Mouse (Mus musculus) kidney, adult 2 months (tissue): Measurements from ENCODE around the gene Glrx5. TPM values are rescaled to one million over a fixed set of nuclear protein-coding genes. Genes with fewer than 3 reads are reported as not detected.
A peak's percentile ranks its signal among the peaks of the same experiment; 100 is the strongest.

Experiments used
- DNase-seq: peaks from one replicate; pipeline ENCODE4 v3.0.0; 2021
- H3K27ac ChIP-seq: fragments of 200-500 bp; 2 replicates; pipeline ENCODE4 v1.5.1; 2012; ENCODE audit warnings: low read depth, low read length, control low read depth, inconsistent platforms; ENCODE audit not compliant: insufficient read depth
- H3K27me3 ChIP-seq: fragments of 200-500 bp; replicated peaks from 2 replicates; pipeline ENCODE4 v1.6.1; 2012; ENCODE audit warnings: mild to moderate bottlenecking, moderate library complexity, low read length, inconsistent platforms; ENCODE audit not compliant: control insufficient read depth, insufficient read depth
- H3K36me3 ChIP-seq: fragments of 200-500 bp; 2 replicates; pipeline ENCODE4 v1.6.1; 2012; ENCODE audit warnings: mild to moderate bottlenecking, moderate library complexity, low read length, inconsistent platforms; ENCODE audit not compliant: control insufficient read depth, insufficient read depth
- H3K4me1 ChIP-seq: fragments of 200-500 bp; 2 replicates; pipeline ENCODE4 v1.6.1; 2011; ENCODE audit warnings: low read length; ENCODE audit not compliant: control insufficient read depth, insufficient read depth
- H3K4me3 ChIP-seq: fragments of 200-500 bp; 2 replicates; pipeline ENCODE4 v1.5.1; 2011; ENCODE audit warnings: mild to moderate bottlenecking, low read depth, low read length, control low read depth; ENCODE audit not compliant: insufficient read depth
- CTCF ChIP-seq: fragments of 200-500 bp; conservative IDR thresholded peaks from 2 replicates; pipeline ENCODE4 v1.5.1; 2011; ENCODE audit warnings: low read depth, mild to moderate bottlenecking, control low read depth, low read length, moderate library complexity, mixed read lengths; ENCODE audit not compliant: insufficient read depth, insufficient read length
- POLR2A ChIP-seq: fragments of 200-500 bp; IDR thresholded peaks from one replicate; pipeline ENCODE4 v1.6.1; 2011; ENCODE audit warnings: low read depth, low read length, control low read depth
- WGBS: fragments of 180-500 bp; shearing (Covaris S2); methylation state at CpG from one replicate; pipeline ENCODE4 v1.1.7; 2018; 5-methylcytosine and 5-hydroxymethylcytosine counted together
- polyA plus RNA-seq: library from polyadenylated mRNA; depleted of rRNA; stranded (reverse); fragments of >200 nt; gene quantifications from 2 replicates; pipeline ENCODE4 v1.2.3, GENCODE M21; 2012

Glrx5 gene
- polyA plus RNA-seq, 1 experiment = 138 TPM

DNA sequence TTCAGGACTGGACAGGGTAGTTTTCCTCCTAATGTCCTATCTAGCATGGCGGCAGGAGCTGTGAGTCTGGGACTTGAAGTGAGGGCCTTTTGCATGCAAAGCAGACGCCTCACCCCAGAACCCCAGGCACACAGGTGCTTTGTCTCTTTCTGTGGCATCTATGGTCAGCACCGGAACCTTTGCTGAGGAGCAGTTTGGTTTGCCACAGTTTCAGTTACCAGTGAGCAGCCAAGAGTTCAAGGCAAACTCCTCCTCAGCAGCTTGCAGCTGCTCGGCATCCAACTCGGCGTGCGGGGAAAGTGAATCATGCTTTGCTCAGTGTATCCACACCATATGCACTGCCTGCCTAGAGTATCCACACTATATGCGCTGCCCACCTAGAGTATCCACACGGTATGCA lies 9.7 kb upstream of the Glrx5 start:
- Histone ChIP-seq H3K27ac (no peak overlapping the region), H3K36me3 (no peaks in the 10 kb centered on the region), H3K4me3 (no peak overlapping the region), H3K27me3 (no peaks in the 10 kb centered on the region), H3K4me1 (no peaks in the 10 kb centered on the region)
- DNase-seq = no peak
- 97% methylated on average over 9 of the region's 9 CpGs for WGBS
- no peak for TF ChIP-seq CTCF

DNA sequence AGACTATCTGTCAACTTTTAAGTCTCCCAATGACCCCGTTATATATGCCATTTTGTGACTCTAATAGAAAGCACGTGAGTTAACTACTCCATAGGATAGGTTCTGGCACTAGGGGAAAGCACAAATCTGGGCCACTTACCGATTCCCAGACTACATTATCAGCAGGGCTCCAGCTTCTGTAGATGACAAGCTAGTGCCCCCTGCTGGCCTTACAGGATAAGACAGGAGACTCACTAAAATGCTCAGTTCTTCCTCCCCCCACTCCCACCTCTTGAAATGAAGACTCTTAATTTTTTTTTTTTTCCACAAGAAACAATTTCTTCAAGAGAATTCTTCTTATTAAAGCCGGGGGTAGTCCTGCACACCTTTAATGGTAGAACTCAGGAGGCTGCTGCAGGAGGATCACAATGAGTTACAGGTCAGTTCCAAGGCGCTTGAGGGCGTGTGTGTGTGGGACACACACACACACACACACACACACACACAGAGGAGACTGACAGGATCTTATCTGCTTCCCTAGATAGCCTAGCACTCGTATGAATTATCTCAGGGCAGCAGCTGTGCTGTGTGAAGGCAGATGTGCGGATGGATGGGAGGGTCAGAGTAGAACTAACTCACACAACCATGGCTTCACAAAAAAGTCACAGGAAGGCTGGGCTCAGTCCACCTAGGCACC lies 7.1 kb upstream of the Glrx5 start:
- peak; percentile 79 for DNase-seq
- WGBS = 46% methylated on average over 8 of the region's 8 CpGs
- no peak overlapping the region for H3K27ac ChIP-seq

DNA sequence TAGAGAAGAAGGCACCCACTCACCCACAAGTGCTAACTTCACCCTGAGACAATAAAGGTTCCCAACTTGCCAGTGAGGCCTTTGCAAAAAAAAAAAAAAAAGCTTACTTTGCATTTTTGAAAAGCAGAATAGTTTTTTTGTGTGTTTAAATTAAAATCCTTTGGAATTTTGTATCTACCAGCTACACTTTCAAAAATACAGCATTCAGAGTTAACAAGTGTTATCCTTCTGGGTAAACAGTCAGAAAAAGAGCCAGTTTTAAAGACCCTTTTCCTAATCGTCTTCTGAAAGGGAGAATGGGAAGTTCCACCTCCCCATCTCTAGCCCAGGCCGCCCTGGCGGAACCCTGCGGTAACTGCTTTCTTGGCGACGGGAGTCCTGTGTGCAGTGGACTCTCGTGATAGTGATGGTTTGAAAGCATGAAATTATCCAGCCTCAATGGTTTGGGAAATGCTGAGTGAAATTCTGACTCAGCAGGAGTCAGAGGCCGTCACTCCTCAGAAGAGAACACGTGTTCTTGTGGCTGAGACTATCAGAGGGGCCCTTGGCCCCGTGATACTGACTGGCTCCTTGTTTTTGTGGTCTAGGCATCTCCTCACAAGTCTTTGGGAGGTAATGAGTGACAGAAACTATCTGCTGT lies 6.4 kb upstream of the Glrx5 start:
- Histone ChIP-seq H3K4me3 (no peak overlapping the region), H3K27ac (no peak overlapping the region), H3K27me3 (no peaks in the 10 kb centered on the region), H3K4me1 (no peaks in the 10 kb centered on the region; the same call in 1 of the 2 replicates), H3K36me3 (no peaks in the 10 kb centered on the region)
- no peak for TF ChIP-seq CTCF
- no peak for TF ChIP-seq POLR2A
- WGBS = 69% methylated on average over 10 of the region's 10 CpGs
- DNase-seq = no peak

More for the DNA sequence above, 7.1 kb upstream of the Glrx5 start:
- H3K27me3 ChIP-seq = no peaks in the 10 kb centered on the region
- H3K36me3 ChIP-seq = no peaks in the 10 kb centered on the region
- no peaks in the 10 kb centered on the region for H3K4me1 ChIP-seq
- no peak for TF ChIP-seq POLR2A
- peak; percentile 82 for TF ChIP-seq CTCF
- H3K4me3 ChIP-seq = no peak overlapping the region

DNA sequence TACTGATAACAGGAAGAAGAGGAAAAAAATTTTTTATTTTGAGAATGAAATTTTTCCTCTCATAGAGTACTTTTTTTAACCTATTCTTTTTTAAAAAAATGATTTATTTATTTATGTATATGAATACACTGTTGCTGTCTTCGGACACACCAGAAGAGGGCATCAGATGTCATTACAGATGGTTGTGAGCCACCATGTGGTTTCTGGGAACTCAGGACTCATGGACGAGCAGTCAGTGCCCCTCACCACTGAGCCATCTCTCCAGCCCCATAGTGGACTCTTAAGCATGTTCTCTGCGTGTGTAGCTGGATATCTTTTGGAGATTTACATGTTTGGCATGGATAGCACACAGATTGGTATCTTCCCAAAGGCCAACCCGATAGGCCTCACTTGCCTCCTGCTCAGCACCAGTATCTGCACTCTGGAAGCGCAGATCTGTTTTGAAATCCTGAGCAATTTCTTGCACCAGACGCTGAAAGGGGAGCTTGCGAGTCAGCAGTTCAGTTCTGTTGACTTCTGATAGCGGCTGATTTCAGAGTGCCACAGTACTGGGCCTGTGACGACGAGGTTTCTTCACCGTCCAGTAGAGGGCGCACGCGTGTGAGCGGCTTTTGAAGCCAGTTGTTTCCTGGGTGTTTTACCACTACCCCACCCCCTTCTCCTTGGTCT lies 5.0 kb upstream of the Glrx5 start:
- Histone ChIP-seq H3K27ac (no peak overlapping the region), H3K4me1 (no peaks in the 10 kb centered on the region; the same call in 1 of the 2 replicates), H3K27me3 (no peaks in the 10 kb centered on the region), H3K4me3 (no peak overlapping the region), H3K36me3 (no peaks in the 10 kb centered on the region)
- DNase-seq = peak; percentile 87
- WGBS = 34% methylated on average over 15 of the region's 15 CpGs
- TF ChIP-seq POLR2A (no peak), CTCF (peak; percentile 88)

DNA sequence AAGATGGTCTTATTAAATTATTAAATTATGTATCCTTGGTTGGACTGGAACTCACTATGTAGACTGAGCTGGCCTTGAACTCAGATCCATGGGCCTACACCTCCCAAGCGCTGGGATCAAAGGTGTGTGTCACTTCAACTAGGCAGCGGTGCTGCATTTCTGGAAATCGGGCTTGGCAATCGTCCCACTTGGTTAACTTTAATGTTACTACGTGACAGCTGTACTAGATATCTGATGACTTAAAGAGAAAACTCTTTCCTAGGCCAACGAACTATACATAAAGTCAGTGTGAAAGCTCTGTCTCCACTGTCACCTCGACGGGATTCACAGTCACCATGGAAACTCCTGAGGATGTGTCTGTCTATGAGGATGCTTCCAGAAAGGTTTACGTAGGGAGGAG lies 2.6 kb upstream of the Glrx5 start:
- no peak for TF ChIP-seq POLR2A
- no peak for TF ChIP-seq CTCF
- no peaks in the 10 kb centered on the region for H3K36me3 ChIP-seq
- no peak for DNase-seq
- 55% methylated on average over 9 of the region's 9 CpGs for whole genome bisulfite sequencing
- H3K27me3 ChIP-seq = no peaks in the 10 kb centered on the region
- H3K4me1 ChIP-seq = peaks cover 3% of the 10 kb centered on the region; the same call in 1 of the 2 replicates
- no peak overlapping the region for H3K27ac ChIP-seq
- no peak overlapping the region for H3K4me3 ChIP-seq

DNA sequence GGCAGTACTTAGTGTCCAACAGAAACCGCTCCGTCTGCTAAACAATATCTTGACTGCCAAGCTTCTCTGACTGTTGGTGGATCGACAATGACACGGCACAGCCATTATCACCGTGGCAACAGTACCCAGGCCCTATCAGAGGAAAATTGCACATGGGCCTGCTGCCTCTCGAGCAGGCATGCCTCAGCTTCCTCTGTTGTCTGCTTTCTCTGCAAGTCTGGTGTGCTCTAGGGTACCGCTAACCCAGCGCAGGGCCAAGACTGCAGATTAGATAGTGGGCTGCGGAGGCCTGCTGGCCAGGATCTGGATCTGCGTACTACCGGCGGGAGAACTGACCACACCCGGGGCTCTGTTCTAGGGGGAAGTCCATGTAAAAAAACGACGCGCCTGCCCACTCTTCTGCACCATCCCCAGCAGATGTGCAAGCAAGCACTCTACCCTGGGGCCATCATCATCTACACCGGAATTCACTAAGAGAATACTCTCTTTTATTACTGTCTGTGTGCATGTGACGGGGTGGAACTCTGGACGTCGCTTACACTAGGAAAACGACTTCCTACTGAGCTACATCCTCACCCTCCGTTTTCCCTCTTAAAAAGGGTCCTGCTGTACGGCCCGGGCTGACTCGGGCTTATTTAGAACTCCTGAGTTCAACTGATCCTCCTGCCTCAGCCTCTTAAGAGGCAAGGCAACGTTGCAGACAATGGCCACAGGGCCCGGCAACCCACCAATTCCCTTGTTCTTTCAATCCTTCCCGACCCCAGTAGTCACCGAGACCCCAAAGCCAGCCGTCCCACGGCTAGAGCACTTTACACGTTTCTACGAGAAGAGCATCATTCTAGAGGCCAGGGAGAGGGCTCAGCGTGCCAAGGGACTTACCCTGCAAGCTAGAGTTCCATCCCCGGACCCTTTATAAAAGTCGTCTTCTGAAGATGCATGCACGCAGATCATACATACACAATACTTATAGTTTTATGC lies 1.1 kb upstream of the Glrx5 start:
- Histone ChIP-seq H3K27ac (no peak overlapping the region), H3K27me3 (no peaks in the 10 kb centered on the region), H3K4me3 (peak overlapping the region; percentile 69), H3K4me1 (peaks cover 3% of the 10 kb centered on the region; the same call in 1 of the 2 replicates), H3K36me3 (no peaks in the 10 kb centered on the region)
- TF ChIP-seq CTCF = no peak
- TF ChIP-seq POLR2A = no peak
- DNase-seq = no peak
- 7% methylated on average over 37 of the region's 37 CpGs for WGBS
